Comparison of ENCODE assay signal across 8 mouse cellular contexts in the genomic region with DNA sequence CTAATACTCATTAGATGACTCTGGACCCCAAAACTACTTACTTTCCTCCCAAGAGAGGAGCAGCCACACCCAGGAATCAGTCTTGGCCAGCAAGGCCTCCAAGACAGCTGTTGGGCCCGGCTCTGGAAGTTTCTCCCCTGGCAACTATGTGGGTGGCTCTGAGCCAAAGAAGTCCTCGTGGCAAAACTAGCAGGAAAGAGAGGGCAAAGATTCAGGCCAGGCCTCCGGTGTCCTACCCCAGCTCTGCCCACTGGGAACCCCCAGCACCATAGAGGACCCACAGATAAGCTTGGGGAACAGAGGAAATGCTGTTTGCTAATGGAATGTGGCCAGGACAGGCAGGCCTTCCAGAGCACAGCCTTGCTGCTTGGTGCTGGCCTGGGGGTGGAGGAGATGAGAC. TPM values are rescaled to one million over a fixed set of nuclear protein-coding genes. Genes with fewer than 3 reads are reported as not detected.
DNase-seq lines count a peak whose midpoint lies in the region; ATAC-seq and TF ChIP-seq lines count a peak whose summit lies in the region.

No protein-coding gene starts in this region.

- H3K9me3 ChIP-seq in liver, embryonic 11.5 days (ENCODE audit: control insufficient read depth, low read length), result no peaks in the 10 kb centered on the region
- H3K9me3 ChIP-seq in heart, embryonic 10.5 days, result no peaks in the 10 kb centered on the region
- no peaks in the 10 kb centered on the region for H3K9me3 ChIP-seq in limb, embryonic 10.5 days (replicated peaks)
- no peaks in the 10 kb centered on the region for H3K9me3 ChIP-seq in neural tube, embryonic 15.5 days (replicated peaks)

- H3K4me3 ChIP-seq in liver, adult 2 months (ENCODE audit: insufficient read depth, low read depth, low read length), result no peak overlapping the region
- no peak overlapping the region for H3K4me3 ChIP-seq in liver, embryonic 11.5 days (ENCODE audit: low read depth, low read length)
- H3K4me3 ChIP-seq in heart, embryonic 10.5 days, result no peak overlapping the region
- 0 out of 2 replicates have a peak overlapping the region, but pooled peaks have one; percentile 58 for H3K4me3 ChIP-seq in limb, embryonic 10.5 days
- H3K4me3 ChIP-seq in neural tube, embryonic 15.5 days (replicated peaks), result no peak overlapping the region

- no peak overlapping the region for H3K4me2 ChIP-seq in liver, embryonic 11.5 days
- peak overlapping the region; percentile 85 for H3K4me2 ChIP-seq in neural tube, embryonic 15.5 days

- 23% methylated on average over 3 of the region's 3 CpGs for WGBS in liver, adult 2 months
- 42% methylated on average over 3 of the region's 3 CpGs for WGBS in liver, embryonic 11.5 days
- 31% methylated on average over 3 of the region's 3 CpGs for WGBS in heart, embryonic 10.5 days
- WGBS in limb, embryonic 10.5 days, result 59% methylated on average over 3 of the region's 3 CpGs
- WGBS in neural tube, embryonic 15.5 days, result 31% methylated on average over 3 of the region's 3 CpGs

- H3K79me2 ChIP-seq in liver, adult 2 months (ENCODE audit: control insufficient read depth, insufficient read depth, low read length), result no peaks in the 10 kb centered on the region

- H3K9ac ChIP-seq in liver, adult 2 months (ENCODE audit: low read depth, low read length), result no peak overlapping the region
- no peak overlapping the region for H3K9ac ChIP-seq in liver, embryonic 11.5 days (ENCODE audit: low read depth, low read length)
- H3K9ac ChIP-seq in neural tube, embryonic 15.5 days (replicated peaks), result no peak overlapping the region

- ATAC-seq in liver, embryonic 11.5 days (replicated peaks; ENCODE audit: low FRiP score), result no peak
- no peak for ATAC-seq in neural tube, embryonic 15.5 days (ENCODE audit: low FRiP score)

- no peaks in the 10 kb centered on the region for H3K36me3 ChIP-seq in liver, adult 2 months (ENCODE audit: control insufficient read depth, insufficient read depth, low read length)
- H3K36me3 ChIP-seq in liver, embryonic 11.5 days (ENCODE audit: control insufficient read depth, insufficient read depth, low read length), result no peaks in the 10 kb centered on the region
- no peaks in the 10 kb centered on the region for H3K36me3 ChIP-seq in heart, embryonic 10.5 days
- no peaks in the 10 kb centered on the region for H3K36me3 ChIP-seq in limb, embryonic 10.5 days
- no peaks in the 10 kb centered on the region for H3K36me3 ChIP-seq in neural tube, embryonic 15.5 days

- TF ChIP-seq POLR2A in liver, adult 2 months (IDR thresholded peaks at IDR 0.05; ENCODE audit: extremely low read depth, insufficient read depth, low read length), result no peak

- H3K4me1 ChIP-seq in liver, adult 2 months (ENCODE audit: control insufficient read depth, insufficient read depth, low read length), result peaks cover 6% of the 10 kb centered on the region
- H3K4me1 ChIP-seq in liver, embryonic 11.5 days (replicated peaks; ENCODE audit: control insufficient read depth, insufficient read depth, low read length), result peaks cover 2% of the 10 kb centered on the region; the same call in 1 of the 2 replicates
- H3K4me1 ChIP-seq in heart, embryonic 10.5 days, result peaks cover 12% of the 10 kb centered on the region; the same call in 1 of the 2 replicates
- H3K4me1 ChIP-seq in limb, embryonic 10.5 days, result peaks cover 14% of the 10 kb centered on the region
- H3K4me1 ChIP-seq in neural tube, embryonic 15.5 days, result peaks cover 16% of the 10 kb centered on the region

- no peaks in the 10 kb centered on the region for H3K27me3 ChIP-seq in liver, adult 2 months (ENCODE audit: control insufficient read depth, insufficient read depth, low read length)
- H3K27me3 ChIP-seq in liver, embryonic 11.5 days (replicated peaks; ENCODE audit: control insufficient read depth, insufficient read depth, low read length), result 0 out of 2 replicates have a peak, but pooled peaks cover 2% of the 10 kb centered on the region
- H3K27me3 ChIP-seq in heart, embryonic 10.5 days (ENCODE audit: insufficient read depth, poor library complexity, severe bottlenecking), result peaks cover 36% of the 10 kb centered on the region
- peaks cover 15% of the 10 kb centered on the region for H3K27me3 ChIP-seq in limb, embryonic 10.5 days (ENCODE audit: low read depth, poor library complexity, severe bottlenecking)
- H3K27me3 ChIP-seq in neural tube, embryonic 15.5 days (replicated peaks), result peaks cover 11% of the 10 kb centered on the region; the same call in 1 of the 2 replicates

- H3K27ac ChIP-seq in liver, adult 2 months (replicated peaks; ENCODE audit: insufficient read depth, low read depth, low read length), result no peak overlapping the region
- no peak overlapping the region for H3K27ac ChIP-seq in liver, embryonic 11.5 days (ENCODE audit: low read depth, low read length)
- 0 out of 2 replicates have a peak overlapping the region, but pooled peaks have one; percentile 83 for H3K27ac ChIP-seq in heart, embryonic 10.5 days
- H3K27ac ChIP-seq in limb, embryonic 10.5 days, result peak overlapping the region; percentile 88
- H3K27ac ChIP-seq in neural tube, embryonic 15.5 days (replicated peaks), result no peak overlapping the region

- DNase-seq in liver, adult 2 months (ENCODE audit: extremely low read depth, low read depth, low spot score), result peak; percentile 7
- DNase-seq in liver, embryonic 11.5 days (ENCODE audit: low spot score), result no peak
- DNase-seq in embryo, embryonic 11 days, result peak; percentile 14
- no peak for DNase-seq in heart, embryonic 10.5 days (ENCODE audit: low spot score)
- DNase-seq in limb, embryonic 10.5 days (ENCODE audit: low spot score), result peak; percentile 39
- DNase-seq in thymus, postnatal 4 days, result no peak
- DNase-seq in layer of hippocampus, postnatal 14 days (ENCODE audit: low spot score in 2 of 2), result no peak

- no peak for TF ChIP-seq CTCF in liver, adult 2 months (IDR thresholded peaks at IDR 0.05; ENCODE audit: low read depth, low read length)

RNA-seq across cellular contexts. Expression of a gene that starts 51.9 kb away (rescaled TPM):
- total RNA-seq in liver, adult 2 months (2014; rRNA removed), result 1.9 and 2.2 TPM in 2 replicates
- 2.0 and 2.4 TPM in 2 replicates for polyA plus RNA-seq in liver, adult 2 months (2012; rRNA removed)
- polyA plus RNA-seq in liver, embryonic 11.5 days (2014; fragmentation: Nextera tagmentation; extraction: Ambion mirVana), result 14.8 and 15.2 TPM in 2 replicates
- 10.8 and 11.6 TPM in 2 replicates for polyA plus RNA-seq in heart, embryonic 10.5 days (2016; fragmentation: Nextera tagmentation; extraction: Ambion mirVana)
- 18.7 and 19.5 TPM in 2 replicates for polyA plus RNA-seq in limb, embryonic 10.5 days (2016; fragmentation: Nextera tagmentation; extraction: Ambion mirVana)
- 4.7 and 5.7 TPM in 2 replicates for polyA plus RNA-seq in neural tube, embryonic 15.5 days (2015; fragmentation: Nextera tagmentation; extraction: Ambion mirVana)
- 1 to 10 TPM; 3.4 to 4.7 TPM for total RNA-seq in layer of hippocampus, postnatal 14 days (2021)

Comparison
In these comparisons a context has a peak if more than half of its experiments do, and no peak if none do; other contexts are left out.
1. DNase-seq: peak in liver, adult 2 months (single experiment), embryo, embryonic 11 days (single experiment) and limb, embryonic 10.5 days (single experiment); none in liver, embryonic 11.5 days (single experiment), heart, embryonic 10.5 days (single experiment), thymus, postnatal 4 days (single experiment) and layer of hippocampus, postnatal 14 days (0 of 2).
2. H3K27ac ChIP-seq: peak in heart, embryonic 10.5 days (single experiment) and limb, embryonic 10.5 days (single experiment); none in liver, adult 2 months (single experiment), liver, embryonic 11.5 days (single experiment) and neural tube, embryonic 15.5 days (single experiment).